Mouse (Mus musculus): Measurements from ENCODE around the gene Slc22a18. TPM values are rescaled to one million over a fixed set of nuclear protein-coding genes. Genes with fewer than 3 reads are reported as not detected.

The Slc22a18 gene
- total RNA-seq, 2 experiments from 2014 or later = 0.42 to 0.62 TPM

- DNase-seq (ENCODE audit: low spot score in 2 of 2) = no peak
- intact Hi-C loops (cut with DNase I) = loop anchor here (5.0 kb wide), 2 partner anchors 89 to 164 kb away; no protein-coding TSS in a partner anchor
Measured at GRCm38 (mm10) chr7:143461294-143461870, 12.2 kb upstream of the Slc22a18 start.

- intact Hi-C loops (cut with DNase I) = loop anchor here (5.0 kb wide), 2 partner anchors 90 to 165 kb away; no protein-coding TSS in a partner anchor
- no peak for DNase-seq (ENCODE audit: low spot score in 2 of 2)
Measured at GRCm38 (mm10) chr7:143461920-143462319, 11.6 kb upstream of the Slc22a18 start.

- intact Hi-C loops (cut with DNase I) = loop anchor here (5.0 kb wide), 2 partner anchors 90 to 165 kb away; no protein-coding TSS in a partner anchor
- no peak for DNase-seq (ENCODE audit: low spot score in 2 of 2)
Measured at GRCm38 (mm10) chr7:143462516-143462915, 11.0 kb upstream of the Slc22a18 start.

DNA sequence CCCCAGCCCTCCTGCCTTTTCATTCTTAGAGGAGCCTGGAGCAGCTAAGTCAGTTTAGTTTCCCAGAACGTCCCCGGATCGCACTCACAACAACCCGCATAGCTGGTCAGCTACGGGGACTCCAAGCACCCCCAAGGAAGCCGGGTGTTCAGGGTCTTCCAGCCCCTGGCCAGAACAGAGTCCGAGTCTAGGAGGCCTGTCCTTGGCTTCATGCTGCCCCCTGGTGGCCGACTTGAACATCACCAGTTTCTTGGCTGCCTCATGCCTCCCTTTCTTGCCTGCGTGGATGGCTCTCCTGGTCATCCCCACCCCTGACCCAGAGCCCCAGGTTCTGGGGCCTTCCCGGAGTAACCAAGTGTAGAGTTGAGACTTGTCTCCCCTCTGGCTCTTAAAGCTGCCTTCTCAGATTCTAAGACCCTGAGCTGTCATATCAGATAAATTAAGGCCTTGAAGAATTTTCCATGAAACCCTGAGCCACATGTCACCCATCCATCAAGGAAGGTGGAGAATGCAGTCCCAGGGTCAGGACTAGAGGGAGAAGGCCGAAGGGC lies 9.6 kb upstream of the Slc22a18 start:
- DNase-seq (ENCODE audit: low spot score in 2 of 2) = peak; percentile 57 to 64
- intact Hi-C loops (cut with DNase I) = loop anchor here (5.0 kb wide), 2 partner anchors 92 to 167 kb away; no protein-coding TSS in a partner anchor

- peak in 1 of 2 experiments; percentile 40 for DNase-seq (ENCODE audit: low spot score in 2 of 2)
- intact Hi-C loops (cut with DNase I) = loop anchor here (5.0 kb wide), 2 partner anchors 93 to 168 kb away; no protein-coding TSS in a partner anchor
Measured at GRCm38 (mm10) chr7:143464811-143465560, 8.6 kb upstream of the Slc22a18 start.

DNA sequence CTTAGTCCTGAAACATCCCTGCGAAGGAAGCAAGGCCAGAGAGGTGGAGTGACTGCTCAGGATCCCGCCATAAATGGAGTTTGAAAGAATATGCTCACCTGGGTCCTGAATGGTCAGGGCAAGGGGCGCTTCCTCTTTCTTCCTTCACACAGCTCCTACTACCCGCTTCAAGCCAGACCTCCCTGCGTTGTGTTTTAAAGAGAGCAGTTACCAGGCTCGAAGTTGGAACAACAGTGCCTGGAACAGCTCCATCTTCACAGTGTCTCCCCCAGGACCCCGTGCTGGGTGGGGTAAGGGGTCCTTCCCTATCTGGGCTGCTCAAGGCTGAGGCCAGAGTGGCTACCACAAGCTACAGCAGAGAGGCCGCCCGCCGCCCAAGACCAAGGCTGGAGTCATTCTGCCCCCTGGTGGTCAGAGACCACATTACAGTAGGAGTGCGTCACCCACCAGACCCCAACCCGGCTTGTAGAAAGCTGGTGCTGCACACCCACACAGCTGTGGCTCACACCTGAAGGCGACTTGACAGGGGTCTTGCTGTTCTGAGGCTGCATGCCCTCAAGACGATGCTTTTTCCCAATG lies 7.3 kb upstream of the Slc22a18 start:
- intact Hi-C loops (cut with DNase I) = loop anchor here (1.0 kb wide), 1 partner anchor 312 kb away; no protein-coding TSS in a partner anchor
- peak; percentile 74 to 83 for DNase-seq (ENCODE audit: low spot score in 2 of 2)

DNA sequence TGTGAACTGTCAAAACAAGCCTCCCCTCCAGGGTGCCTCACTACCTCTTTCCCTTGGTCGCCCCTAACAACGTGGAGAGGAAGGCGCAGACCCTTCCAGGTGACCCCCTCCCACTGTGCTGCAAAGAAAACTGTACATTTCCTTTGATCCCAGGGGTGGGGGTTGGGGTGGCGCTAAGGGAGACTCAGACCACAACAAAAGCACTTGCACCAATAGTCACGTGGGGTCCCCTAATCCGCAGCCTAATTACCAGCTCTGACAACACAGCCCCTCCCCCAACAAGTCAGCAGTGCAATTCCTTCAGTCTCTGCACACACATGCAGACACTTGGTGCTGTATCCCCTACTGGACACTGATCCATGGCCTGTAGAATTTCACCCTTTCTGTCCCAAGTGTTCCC lies 5.8 kb upstream of the Slc22a18 start:
- intact Hi-C loops (cut with DNase I) = no loop called here
- DNase-seq (ENCODE audit: low spot score in 2 of 2) = no peak

DNA sequence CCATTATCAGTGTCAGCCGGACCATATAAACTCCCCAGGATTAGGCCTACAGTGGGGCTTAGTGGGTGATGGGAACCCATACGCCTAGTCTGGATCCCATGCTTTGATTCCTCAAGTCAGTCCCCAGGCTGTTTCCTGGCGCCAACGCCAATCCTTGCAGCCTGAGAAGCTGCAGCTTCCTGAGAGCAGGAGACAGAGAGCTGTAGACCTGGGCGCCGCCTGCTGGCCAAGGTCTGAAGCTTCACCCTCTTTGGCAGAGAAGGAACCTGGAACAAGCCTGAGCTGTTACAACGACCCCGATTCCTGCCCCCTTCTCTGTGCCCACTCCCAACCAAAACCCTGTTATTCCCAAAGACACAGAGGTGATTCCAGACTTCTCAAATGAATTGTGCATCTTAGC lies 3.6 kb upstream of the Slc22a18 start:
- intact Hi-C loops (cut with DNase I) = loop anchor here (10.0 kb wide), 1 partner anchor 285 kb away; the partner anchor contains the start of gene Osbpl5
- peak; percentile 71 to 79 for DNase-seq (ENCODE audit: low spot score in 2 of 2)

DNA sequence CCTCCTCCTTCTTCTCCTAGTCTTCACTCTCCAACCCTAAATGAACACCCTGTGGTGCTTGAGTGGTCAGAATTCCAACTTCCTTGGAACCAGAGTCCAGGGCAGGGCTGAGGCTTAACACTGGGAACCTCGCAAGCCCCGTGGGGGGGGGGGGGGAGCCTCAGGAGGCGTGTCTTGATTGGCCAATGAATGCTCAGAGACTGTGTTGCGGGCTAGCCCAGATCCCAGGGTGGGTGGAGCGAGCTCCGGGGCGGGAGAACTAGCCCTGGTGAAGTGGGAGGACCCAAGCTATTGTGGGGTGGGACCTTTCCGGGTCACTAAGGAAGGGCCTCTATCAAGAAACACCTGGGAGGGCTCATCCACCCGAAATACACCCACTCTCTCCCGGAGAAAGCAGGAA lies 1.3 kb downstream of the Slc22a18 start:
- intact Hi-C loops (cut with DNase I) = loop anchor here (10.0 kb wide), 1 partner anchor 280 kb away; the partner anchor contains the start of gene Osbpl5
- no peak for DNase-seq (ENCODE audit: low spot score in 2 of 2)

- DNase-seq (ENCODE audit: low spot score in 2 of 2) = no peak
- intact Hi-C loops (cut with DNase I) = loop anchor here (10.0 kb wide), 1 partner anchor 279 kb away; the partner anchor contains the start of gene Osbpl5
Measured at GRCm38 (mm10) chr7:143475876-143476275, 2.3 kb downstream of the Slc22a18 start.

GRCm38 (mm10) chr7:143476702-143477335 lies 3.3 kb downstream of the Slc22a18 start:
- DNase-seq (ENCODE audit: low spot score in 2 of 2) = no peak
- intact Hi-C loops (cut with DNase I) = loop anchor here (10.0 kb wide), 1 partner anchor 278 kb away; the partner anchor contains the start of gene Osbpl5

- no peak for DNase-seq (ENCODE audit: low spot score in 2 of 2)
- intact Hi-C loops (cut with DNase I) = loop anchor here (10.0 kb wide), 1 partner anchor 277 kb away; the partner anchor contains the start of gene Osbpl5
Measured at GRCm38 (mm10) chr7:143477800-143478199, 4.3 kb downstream of the Slc22a18 start.

GRCm38 (mm10) chr7:143480498-143480897 lies 7.0 kb downstream of the Slc22a18 start:
- peak; percentile 47 to 48 for DNase-seq (ENCODE audit: low spot score in 2 of 2)

DNA sequence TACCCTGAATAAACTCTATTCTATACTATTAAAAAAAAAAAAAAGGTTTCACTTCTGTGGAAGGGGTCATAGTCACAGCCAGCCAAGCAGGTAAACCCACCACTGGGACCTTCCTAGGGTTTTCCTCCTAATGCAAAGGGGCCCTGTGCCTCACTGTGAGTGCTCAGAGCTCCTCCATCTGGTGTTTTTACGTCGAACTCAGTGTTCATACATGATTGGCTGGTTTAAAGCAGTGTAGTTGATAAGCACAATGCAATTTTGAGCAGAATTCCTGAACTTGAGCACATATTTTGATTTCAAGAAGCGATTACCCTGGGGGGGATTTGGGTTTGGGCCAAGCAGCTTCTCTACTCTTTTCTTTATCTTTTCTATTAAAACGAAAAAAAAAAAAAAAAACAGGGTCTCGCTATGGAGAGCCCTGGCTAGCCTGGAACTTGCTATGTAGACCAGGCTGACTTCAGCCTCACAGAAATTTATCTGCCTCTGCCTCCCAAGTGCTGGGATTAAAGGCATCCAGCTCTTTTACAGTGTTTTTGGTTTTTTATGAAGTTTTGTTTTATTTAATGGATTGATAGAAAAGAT lies 8.4 kb downstream of the Slc22a18 start:
- DNase-seq (ENCODE audit: low spot score in 2 of 2) = no peak
- intact Hi-C loops (cut with DNase I) = no loop called here

More at GRCm38 (mm10) chr7:143480498-143480897, 7.0 kb downstream of the Slc22a18 start:
- intact Hi-C loops (cut with DNase I) = no loop called here

- DNase-seq (ENCODE audit: low spot score in 2 of 2) = no peak
- intact Hi-C loops (cut with DNase I) = no loop called here
Measured at GRCm38 (mm10) chr7:143482541-143482940, 9.0 kb downstream of the Slc22a18 start.

DNA sequence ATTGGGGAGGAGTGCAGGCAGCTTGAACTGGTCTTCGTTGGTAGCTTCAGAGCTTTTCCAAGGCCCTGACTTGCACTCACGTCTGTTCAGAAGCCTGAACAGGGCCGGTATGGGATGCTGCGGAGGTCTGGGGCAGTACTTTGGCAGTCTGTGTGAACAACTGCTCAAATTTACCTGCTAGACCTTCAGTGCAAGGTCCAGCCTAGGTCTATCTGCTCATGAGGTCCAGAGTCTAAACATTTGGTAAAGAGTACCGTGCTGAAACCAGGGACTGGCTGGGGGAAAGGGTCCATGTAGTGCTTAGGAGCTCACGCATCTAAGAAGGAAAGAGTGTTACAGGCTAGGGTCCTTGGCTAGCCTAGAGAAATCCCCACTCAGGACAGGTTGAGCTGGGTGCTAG lies 16.2 kb downstream of the Slc22a18 start:
- intact Hi-C loops (cut with DNase I) = no loop called here

DNA sequence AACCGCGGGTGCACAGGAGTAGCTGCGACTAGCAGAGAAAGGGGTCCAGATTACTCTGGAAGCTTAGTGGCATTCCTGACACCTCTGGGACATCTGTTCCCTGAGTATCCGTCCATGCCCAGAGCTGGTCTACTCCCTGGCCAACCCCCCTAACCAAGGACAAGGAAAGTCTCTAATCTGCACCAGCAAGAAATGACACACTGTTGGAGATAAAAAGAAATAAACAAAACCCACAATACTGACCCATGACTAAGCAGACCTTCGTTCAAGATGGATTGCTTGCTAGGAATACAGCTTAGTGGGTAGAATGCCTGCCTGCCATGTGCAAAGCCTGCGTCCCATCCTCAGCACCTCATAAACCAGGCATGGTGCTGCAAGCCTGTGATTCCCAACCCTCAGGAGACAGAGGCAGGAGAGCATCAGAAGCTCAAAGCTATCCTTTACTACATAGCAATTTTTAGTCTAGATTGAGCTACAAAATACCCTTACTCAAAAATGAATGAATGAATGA lies 20.1 kb downstream of the Slc22a18 start:
- intact Hi-C loops (cut with DNase I) = no loop called here
- DNase-seq (ENCODE audit: low spot score in 2 of 2) = no peak

More for the DNA sequence above, 16.2 kb downstream of the Slc22a18 start:
- no peak for DNase-seq (ENCODE audit: low spot score in 2 of 2)

Data from left cerebral cortex, postnatal 14 days (tissue).